Mouse (Mus musculus) kidney, postnatal 36 days (tissue): ENCODE measurements at regions not wholly inside any gene's neighbourhood (a gene's known extent, or its start where the extent isn't known, plus 50 kb on each side); places are given as distances from the start of the nearest gene placed in this dataset.
"Not testable (repeated sequence)": the region's sequence is repeated elsewhere in the genome, so short reads cannot be mapped to it uniquely, and the experiment has no call there.

Source experiments
- DNase-seq, 2 experiments: peaks; one replicate each; pipeline ENCODE4 v3.0.0; 2021 to 2022; ENCODE audit warnings: mixed read lengths in 2 of 2

DNA sequence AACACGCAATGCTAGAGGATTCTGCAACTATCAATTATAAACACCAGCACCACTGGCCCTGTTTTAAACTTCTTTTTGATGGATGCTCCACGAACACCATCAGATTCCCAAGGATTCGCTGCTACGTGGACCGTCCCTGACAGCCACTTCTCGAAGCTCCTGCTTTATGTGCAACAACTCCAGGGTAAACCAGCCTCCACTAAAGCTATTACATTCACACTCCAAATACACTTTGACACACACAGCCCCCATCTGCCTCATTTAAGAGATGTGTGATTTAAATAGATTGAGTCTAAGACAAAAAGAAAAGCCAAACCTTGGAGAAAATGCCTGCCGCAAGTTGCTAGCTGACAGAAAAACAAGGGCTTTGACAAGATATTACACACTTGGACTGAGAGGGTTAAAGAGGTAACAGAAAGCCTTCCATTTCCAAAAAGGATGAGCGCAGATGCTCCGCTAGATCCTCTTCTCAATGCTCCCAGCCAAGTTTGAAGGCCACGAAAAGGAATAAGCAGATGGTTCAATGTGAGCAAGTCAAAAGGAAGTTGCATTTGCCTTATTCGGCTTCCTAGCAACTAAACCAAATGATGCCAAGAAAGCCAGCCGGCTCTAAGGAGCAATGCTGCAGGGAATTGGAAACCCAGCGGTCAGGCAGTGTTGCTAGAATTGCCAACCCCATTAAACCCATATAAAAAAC, 54.0 kb upstream of the Cnep1r1 start:
- no peak for DNase-seq

DNA sequence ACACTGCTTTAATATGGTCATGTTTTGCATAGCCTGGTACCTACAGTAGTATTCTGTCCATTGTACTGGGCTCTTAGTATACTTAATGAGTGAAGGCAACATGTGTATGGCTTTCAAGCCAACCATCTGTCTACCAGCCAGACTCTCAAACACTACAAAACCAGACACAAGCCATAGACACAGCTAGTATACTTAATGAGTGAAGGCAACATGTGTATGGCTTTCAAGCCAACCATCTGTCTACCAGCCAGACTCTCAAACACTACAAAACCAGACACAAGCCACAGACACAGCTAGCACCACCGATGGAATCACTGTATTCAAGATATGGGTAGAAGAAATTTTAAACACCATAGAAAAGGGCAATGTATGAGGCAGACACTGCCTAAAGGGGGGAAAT, 59.5 kb upstream of the Cnep1r1 start:
- not testable (repeated sequence) for DNase-seq

DNA sequence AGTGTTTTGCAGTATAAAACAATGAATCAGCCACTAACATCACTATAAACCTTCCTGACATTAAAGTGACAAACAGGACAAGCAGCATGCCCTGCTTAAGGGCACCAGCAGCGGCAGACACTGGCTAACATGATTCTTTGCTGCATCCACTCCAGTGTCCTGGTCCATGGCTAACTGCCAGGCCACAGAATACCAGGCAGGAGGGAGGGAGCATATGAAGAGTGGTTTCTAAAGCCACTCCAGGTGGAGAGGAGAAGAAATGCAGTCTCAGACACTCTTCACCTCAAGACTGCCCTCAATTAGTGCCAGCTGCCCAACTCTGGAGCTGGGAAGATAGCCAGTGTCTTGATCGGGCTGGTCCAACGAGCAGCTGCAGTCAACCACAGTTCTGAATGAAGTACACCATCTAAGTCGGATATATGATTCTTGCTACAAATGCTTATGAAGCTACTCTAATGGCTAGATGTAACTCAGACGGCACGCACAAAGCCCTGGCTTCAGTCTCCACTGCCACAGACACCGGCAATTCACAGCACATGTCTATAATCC, 60.8 kb upstream of the Cnep1r1 start:
- no peak for DNase-seq

DNA sequence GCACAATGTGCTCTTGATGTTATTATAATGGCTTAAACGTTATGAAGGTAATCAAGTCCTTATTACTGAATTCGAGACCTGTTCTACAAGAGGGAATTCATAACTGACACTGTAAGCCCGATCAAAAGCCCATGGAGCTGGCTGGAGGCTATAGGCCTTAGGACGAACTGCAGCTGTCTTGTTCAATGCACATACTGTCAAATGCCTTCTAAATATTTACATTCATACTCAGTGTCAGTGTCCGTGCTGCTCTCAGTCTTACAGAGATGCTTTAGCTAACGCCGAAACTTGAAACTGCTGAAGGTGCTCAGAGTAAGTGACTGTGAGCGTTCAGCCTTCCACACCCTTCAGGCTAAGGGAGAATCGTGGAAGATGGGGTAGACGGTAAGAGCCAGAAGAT, 67.9 kb upstream of the Cnep1r1 start:
- no peak for DNase-seq

DNA sequence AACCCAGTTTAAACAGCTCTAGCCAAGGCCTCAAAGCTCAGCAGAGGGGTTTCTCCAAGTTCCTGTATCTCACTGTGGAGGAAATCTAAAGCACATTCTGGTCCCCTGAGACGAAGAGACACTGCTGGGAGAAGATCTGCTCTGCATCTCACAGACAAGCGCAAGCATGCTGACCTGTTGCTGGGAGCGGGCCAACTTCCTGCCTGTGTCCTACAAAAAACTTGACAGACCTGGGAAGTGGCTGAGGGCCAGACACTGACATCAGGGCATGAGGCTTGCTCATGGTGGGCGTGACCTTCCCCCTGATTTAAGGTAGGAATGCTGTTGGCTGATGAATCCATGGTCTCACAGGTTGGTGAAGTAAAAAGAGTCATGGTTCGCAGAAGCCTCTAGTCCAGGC, 69.5 kb upstream of the Cnep1r1 start:
- DNase-seq, result peak; percentile 71 to 80

DNA sequence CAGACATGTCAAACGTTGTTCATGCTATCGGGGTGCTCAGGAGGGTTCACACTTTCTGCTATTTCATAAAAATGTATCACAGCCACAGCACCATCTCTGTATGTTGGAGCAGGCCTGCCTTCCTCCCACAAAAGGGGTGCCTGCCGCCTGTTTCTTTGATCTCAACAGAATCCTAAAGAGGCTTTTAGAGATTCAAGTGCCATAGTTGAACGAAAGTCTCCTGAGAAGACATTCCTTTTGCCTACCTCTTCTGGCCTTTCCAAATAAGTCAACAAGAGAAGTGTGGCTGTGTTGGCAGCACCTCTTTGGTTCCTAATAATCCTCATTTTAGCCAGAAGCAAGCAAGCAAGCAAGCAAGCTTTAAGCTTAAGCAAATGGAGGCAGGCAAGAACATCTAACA, 72.6 kb upstream of the Cnep1r1 start:
- DNase-seq, result no peak

DNA sequence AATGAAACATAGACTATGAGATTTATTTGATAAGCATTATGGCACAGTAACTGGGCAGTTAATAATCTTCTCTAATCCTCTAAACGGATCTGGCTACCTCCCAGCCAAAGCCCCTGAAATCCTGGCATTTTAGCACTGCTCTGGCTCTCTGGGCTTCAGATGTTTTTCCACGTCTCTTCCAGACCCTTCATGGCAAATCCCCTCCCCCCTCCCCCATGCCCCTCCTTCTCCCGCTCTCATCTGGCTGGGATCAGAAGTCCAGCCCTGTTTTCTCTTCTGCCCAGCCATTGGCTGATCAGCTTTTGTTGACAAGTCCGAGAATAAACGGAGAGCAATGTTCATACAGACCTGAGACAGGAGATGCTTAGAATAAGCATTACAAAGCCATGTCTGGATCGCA, 79.3 kb upstream of the Cnep1r1 start:
- no peak for DNase-seq

DNA sequence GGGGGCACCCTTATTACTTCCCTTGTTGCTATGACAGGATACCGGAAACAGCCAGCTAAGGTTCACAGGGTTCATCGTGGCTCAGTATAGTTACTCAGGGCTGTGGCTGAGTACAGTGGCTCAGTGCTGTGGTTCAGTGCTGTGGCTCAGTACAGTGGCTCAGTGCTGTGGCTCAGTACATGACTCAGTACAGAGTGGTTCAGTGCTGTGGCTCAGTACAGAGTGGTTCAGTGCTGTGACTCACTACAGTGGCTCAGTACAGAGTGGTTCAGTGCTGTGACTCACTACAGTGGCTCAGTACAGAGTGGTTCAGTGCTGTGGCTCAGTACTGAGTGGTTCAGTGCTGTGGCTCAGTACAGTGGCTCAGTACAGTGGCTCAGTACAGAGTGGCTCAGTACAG, 78.6 kb upstream of the Zfp423 start:
- no peak for DNase-seq

DNA sequence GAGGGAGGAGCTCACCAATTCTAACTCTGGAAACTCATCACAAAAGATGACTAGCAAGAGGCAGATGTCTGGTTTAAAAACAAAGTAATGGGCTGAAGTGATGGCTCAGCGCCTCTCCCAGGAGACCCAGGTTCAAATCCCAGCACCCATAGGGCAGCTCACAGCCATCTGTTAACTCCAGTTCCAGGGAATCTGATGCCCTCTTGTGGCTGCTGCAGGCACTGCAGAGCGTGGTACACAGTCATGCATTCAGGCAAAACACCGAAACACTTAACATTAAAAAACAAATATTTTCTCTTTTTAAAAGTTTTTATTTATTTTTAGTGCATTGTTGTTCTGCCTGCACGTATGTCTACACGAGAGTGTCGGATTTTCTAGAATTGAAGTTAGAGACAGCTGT, 73.7 kb upstream of the Zfp423 start:
- peak in 1 of 2 experiments; percentile 38 for DNase-seq

DNA sequence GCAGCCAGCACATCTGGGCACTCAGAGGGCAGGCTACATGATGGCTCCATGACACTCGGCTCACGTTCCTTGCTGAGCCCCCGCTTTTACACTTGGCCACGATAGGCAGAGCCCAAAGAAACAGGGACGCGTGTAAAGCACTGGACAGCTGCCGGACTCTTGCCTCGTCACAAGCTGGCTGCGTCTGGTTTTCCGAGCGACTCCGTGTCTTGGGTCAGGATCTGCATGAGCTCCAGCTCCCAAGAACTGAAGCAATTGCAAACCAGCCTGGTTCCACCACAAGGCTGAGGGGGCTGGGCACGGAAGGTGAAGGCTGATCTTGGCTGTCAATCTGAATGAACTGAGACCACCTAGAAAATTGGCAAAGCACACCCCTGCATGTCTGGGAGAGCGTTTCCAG, 65.1 kb upstream of the Zfp423 start:
- DNase-seq, result no peak

DNA sequence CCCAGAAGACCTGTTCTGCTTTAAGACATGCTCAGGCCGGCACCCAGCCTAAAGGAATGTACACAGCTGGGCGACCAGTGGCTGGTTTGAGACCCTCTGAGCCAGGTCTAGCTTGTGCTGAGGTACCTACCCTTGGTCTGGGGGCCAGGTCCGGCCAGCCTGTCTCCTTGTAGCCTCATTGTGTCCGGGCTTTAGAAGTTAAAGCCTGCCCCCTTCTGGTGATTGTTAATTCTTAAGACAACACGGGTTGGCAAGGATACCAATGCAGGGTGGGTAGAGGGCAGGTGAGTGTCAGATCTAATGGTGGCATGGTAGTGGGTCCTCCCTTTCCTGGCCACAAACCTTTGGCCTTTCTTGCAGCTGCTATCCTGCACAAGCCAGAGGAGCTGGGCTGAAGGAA, 64.0 kb upstream of the Zfp423 start:
- peak; percentile 40 to 60 for DNase-seq

DNA sequence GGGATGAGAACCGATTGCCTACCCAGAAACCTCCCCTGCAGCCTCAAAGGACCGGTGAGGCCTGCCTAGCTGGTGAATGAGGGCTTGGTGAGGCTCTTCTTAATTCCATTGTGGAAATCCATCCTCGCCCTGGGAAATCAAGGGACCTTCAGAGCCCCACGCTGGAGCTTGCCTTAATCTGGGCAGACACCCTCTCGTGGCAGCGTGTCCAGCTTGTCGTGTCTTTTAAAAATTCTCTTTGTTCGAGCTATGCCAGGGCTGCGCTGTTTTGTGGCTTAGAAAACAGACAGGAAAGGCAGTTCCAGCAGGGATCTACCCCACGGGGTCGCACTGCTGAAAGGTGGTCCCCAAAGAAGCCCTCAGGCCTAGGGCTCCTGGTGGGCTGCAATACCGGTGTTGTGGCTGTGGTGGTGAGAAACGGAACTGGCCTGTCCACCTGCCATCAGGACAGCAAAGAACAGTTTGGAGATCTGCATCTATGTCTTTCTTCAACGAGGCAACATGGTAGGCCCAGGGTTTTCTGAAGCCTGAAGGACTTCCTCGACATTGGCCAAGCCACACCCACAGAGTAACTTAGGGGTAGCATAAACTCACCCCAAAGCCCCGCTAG, 63.5 kb upstream of the Zfp423 start:
- no peak for DNase-seq

DNA sequence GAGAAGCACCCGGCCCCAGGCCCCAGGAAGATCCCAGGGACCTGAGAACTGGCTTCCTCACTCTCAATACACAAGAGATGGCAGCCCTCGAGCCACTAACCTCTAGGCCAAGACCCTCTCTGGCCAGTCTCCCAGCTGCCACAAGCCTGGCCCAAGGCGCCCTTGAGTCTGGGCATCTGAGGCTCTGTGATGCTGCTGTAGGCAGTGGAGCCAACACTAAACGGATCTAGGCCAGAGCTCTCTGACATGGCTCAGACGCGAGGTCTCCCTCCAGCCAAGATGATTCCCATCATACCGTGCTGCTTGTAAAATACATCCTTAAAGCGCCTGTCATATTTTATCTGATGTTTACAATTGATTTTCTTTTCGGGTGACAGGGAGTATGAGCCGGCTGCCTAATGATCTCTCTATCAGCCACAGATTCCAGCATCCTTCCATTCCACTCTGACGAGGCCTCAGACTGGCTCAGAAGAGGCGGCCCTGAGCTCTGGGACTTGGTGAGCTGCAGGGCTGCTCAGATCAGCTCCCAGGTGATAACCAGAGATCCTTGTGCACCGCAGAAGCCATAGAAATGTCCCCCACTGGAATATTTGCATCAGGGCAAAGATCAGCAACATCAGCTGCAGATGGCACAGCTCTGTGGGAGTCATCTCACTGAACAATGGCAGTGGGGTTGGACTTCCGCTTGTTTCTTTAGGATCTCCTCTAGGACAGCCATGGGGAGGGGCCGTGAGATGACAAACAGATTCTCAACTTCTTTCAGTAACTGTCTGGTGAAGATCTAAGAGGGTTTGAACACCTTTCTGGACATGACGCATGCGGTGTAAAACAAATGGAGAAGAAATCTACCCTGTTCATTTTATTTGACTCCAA, 60.1 kb upstream of the Zfp423 start:
- no peak for DNase-seq

DNA sequence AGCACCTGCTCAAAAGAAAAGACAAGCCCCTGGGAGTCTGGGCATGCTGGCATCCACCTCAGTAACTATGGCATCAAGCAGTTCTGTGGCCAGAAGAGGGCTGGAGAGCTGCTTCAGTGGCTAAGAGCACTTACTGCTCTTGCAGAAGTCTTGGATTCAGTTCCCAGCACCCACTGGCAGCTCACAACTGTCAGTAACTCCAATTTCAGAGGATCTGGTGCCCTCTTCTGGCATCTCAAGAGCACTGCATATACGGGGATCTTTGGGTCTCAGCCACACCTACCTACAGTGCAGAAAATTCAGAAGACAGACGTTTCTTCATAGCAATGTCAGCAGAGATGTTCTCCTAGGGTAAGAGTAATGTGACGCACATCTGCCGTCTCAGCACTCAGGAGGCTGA, 59.1 kb upstream of the Zfp423 start:
- no peak for DNase-seq

DNA sequence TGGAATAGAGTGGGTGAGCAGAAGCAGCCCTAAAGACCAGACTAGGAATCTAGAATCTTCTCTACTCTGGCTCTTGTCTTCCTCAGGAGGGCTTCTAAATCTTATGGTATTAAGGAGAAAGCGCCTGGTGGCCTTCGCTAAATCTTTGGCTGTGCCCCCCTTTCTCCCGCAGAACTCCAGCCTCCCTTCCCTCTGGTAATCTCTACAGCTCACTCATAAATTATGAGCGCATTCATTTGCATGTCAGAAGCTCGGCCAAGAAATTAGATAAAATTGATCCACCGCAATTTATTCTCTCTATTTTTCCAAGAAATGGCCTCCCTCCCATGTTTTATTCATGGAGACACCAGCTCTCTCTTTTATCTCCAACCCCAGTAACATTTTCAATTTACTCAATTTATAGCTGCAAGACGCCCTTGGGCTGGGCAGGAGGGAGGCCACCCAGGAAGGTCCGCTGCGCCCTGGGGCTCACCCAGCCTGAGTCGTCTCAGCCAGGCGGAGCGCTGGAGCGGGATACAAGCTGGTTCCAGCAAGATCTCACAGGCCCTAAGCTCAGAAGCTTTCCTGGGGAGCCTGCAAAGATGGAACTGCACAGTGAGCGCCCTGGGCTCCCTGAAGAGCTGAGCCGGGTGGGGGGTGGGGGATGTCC, 52.9 kb upstream of the Zfp423 start:
- no peak for DNase-seq

DNA sequence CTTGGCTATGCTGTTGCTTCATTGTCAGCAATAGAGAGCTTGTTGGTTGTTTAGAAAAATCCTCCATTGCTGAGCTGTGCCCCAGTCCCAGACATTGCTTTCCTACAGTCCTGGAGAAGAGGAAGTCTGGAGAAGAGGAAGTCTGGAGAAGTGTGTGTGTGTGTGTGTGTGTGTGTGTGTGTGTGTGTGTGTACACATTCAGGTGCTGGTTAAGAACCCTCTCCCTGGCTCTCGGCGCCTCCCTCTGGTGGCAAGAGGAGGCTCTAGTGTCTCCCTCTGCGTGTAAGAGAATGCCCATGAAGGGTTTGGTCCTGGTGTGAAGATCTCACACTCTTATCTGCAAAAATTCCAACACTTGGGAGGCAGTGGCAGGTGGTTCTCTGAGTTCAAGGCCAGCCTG, 51.2 kb upstream of the Zfp423 start:
- DNase-seq, result peak; percentile 56 to 72

DNA sequence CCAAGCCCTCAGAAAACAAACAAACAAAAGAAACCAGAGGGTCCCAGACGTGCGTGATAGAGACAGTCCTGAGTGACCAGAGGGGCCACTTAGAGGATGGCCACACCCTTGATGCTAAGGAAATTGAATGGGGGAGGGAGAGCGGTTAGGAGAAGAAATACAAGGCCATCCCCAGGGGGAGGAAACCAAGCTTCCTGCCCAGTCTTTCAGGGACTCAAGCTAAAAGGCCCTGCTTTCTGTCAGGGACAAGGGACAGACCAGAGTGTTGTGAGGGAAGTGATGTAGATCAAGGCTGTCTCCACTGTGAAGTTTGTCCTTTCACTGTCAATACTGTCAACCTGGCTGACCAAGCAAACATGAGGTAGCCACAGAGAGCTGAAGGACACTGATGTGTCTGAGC, 50.5 kb upstream of the Zfp423 start:
- no peak for DNase-seq
